Mouse (Mus musculus) kidney, postnatal 14 days (tissue): ENCODE data around the gene Sf3b5.
"Not testable (repeated sequence)": the region's sequence is repeated elsewhere in the genome, so short reads cannot be mapped to it uniquely, and the experiment has no call there.

ENCODE experiments used
- DNase-seq: peaks from one replicate; pipeline ENCODE4 v3.0.0; 2022; ENCODE audit warnings: mixed read lengths

Gene Sf3b5

GRCm38 (mm10) chr10:13007876-13008736 lies 3.0 kb downstream of the Sf3b5 start:
- DNase-seq = peak; percentile 97

GRCm38 (mm10) chr10:13008737-13009121 lies 3.6 kb downstream of the Sf3b5 start:
- no peak for DNase-seq

GRCm38 (mm10) chr10:13014026-13014425 lies 8.9 kb downstream of the Sf3b5 start:
- no peak for DNase-seq

GRCm38 (mm10) chr10:13016573-13016972 lies 11.4 kb downstream of the Sf3b5 start:
- peak; percentile 78 for DNase-seq

GRCm38 (mm10) chr10:13018510-13018909 lies 13.4 kb downstream of the Sf3b5 start:
- DNase-seq = peak; percentile 30

GRCm38 (mm10) chr10:13019026-13019425 lies 13.9 kb downstream of the Sf3b5 start:
- DNase-seq = no peak

GRCm38 (mm10) chr10:13022103-13022502 lies 17.0 kb downstream of the Sf3b5 start:
- no peak for DNase-seq

- not testable (repeated sequence) for DNase-seq
These were observed 18.8 kb downstream of the Sf3b5 start for GRCm38 (mm10) chr10:13023985-13024384.

GRCm38 (mm10) chr10:13027702-13028101 lies 22.6 kb downstream of the Sf3b5 start:
- no peak for DNase-seq

GRCm38 (mm10) chr10:13028215-13028614 lies 23.1 kb downstream of the Sf3b5 start:
- DNase-seq = no peak

GRCm38 (mm10) chr10:13029416-13029815 lies 24.3 kb downstream of the Sf3b5 start:
- DNase-seq = no peak

- no peak for DNase-seq
These were observed 30.1 kb downstream of the Sf3b5 start for GRCm38 (mm10) chr10:13035270-13035669.

- no peak for DNase-seq
These were observed 34.6 kb downstream of the Sf3b5 start for GRCm38 (mm10) chr10:13039637-13040174.

GRCm38 (mm10) chr10:13044659-13045058 lies 39.5 kb downstream of the Sf3b5 start:
- DNase-seq = no peak

GRCm38 (mm10) chr10:13047816-13048215 lies 42.7 kb downstream of the Sf3b5 start:
- DNase-seq = no peak

- DNase-seq = no peak
These were observed 51.8 kb downstream of the Sf3b5 start for GRCm38 (mm10) chr10:13056863-13057381.
